Mouse (Mus musculus): Measurements from ENCODE around the gene Npdc1. TPM values are rescaled to one million over a fixed set of nuclear protein-coding genes. Genes with fewer than 3 reads are reported as not detected.

The Npdc1 gene
- total RNA-seq, 2 experiments from 2014 or later = 14.9 to 16.9 TPM

GRCm38 (mm10) chr2:25426721-25427191 lies 27.6 kb downstream of the Npdc1 start:
- peak; percentile 77 for TF ChIP-seq CTCF (IDR thresholded peaks at IDR 0.05)
- peak; percentile 77 for DNase-seq
- Histone ChIP-seq H3K27ac (peak overlapping the region; percentile 44; the same call in 1 of the 2 replicates), H3K4me3 (no peak overlapping the region)
- intact Hi-C loops (cut with DNase I) = loop anchor here (2.0 kb wide), 1 partner anchor 50 kb away; no protein-coding TSS in a partner anchor

GRCm38 (mm10) chr2:25427256-25427655 lies 28.1 kb downstream of the Npdc1 start:
- intact Hi-C loops (cut with DNase I) = loop anchor here (2.0 kb wide), 1 partner anchor 50 kb away; no protein-coding TSS in a partner anchor
- no peak for TF ChIP-seq CTCF (IDR thresholded peaks at IDR 0.05)
- Histone ChIP-seq H3K4me3 (no peak overlapping the region), H3K27ac (no peak overlapping the region)
- DNase-seq = peak; percentile 13

GRCm38 (mm10) chr2:25428442-25429236 lies 29.5 kb downstream of the Npdc1 start, which contains the start of gene Abca2:
Abca2 (plus strand) TSS chr2:25428703.
- Histone ChIP-seq H3K4me3 (peak within 1 kb of the TSS; percentile 95), H3K27ac (peak within 1 kb of the TSS; percentile 87)
- TF ChIP-seq CTCF (IDR thresholded peaks at IDR 0.05) = no peak; the same call in 1 of the 2 replicates
- DNase-seq = peak; percentile 97
- intact Hi-C loops (cut with DNase I) = no loop called here

GRCm38 (mm10) chr2:25429435-25430180 lies 30.5 kb downstream of the Npdc1 start:
- H3K4me3 ChIP-seq = peak overlapping the region; percentile 95
- DNase-seq = peak; percentile 30
- TF ChIP-seq CTCF (IDR thresholded peaks at IDR 0.05) = no peak
- no peak overlapping the region; the same call in 1 of the 2 replicates for H3K27ac ChIP-seq
- intact Hi-C loops (cut with DNase I) = no loop called here

DNA sequence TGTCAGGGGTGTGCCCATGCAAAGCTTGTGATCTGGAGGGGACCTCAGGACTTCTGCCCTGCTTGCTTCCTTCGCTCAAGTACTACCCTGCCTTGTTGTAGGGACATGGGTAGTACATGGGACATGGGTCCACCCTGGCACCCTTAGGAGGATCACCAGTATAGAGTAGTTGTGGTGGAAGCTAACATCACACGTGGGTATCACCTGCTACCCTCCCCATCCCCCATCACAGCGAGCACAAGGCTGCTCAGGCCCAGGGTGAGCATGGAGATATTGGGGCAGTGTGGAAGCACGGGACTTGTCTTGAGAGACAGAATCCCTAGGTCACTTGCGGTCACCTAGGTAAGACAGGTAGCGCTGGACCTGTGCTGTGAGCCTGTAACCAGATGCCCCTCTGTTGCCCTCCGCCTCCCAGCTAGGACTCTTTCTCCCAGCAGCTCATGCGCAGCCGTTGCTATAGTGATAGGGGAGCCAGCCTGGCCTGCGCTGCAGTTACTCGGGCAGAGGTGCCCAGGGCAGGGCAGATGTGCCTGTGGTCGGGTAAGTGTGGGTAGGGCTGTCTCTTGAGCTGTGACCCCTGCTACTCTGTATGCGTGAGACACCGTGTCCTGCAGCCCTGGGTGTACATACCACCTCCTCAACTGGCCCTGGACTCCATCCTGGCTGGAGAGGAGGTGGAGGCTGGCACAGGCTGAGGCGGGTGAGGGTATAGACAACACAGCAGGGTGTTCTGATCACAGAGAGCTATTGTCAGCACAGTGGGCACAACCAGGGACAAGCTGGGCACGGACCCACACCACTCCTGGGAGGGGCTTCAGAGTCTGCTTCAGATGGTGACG lies 31.5 kb downstream of the Npdc1 start:
- DNase-seq = peak; percentile 13
- no peak overlapping the region for H3K27ac ChIP-seq
- no peak overlapping the region for H3K4me3 ChIP-seq
- TF ChIP-seq CTCF (IDR thresholded peaks at IDR 0.05) = no peak
- intact Hi-C loops (cut with DNase I) = no loop called here

DNA sequence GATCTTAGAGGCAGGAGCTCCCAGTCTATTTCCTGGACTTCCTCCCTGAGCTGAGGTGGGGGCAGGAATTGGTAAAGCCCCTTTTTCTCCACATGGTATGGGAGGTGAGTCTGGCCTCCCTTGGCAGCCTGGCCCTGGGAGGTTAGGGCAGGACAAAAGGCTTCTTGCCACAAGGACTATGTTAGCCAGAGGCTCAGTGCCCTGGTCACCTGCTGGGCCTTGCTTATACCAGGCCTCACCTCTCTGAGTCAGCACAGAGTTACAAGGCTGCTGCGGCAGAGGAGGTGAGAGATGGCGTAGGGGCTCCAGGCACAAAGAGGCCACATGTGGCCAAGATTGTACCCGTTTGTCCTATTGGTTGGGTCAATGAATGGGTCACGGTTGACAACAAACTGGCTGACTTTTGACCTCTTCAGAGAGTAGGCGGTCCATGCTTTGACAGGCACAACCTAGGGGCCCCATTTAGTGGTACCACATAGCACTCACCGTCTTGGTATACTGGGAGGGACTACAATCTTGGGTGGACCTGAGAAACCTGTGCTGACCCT lies 32.2 kb downstream of the Npdc1 start:
- intact Hi-C loops (cut with DNase I) = no loop called here
- peak; percentile 14 for DNase-seq
- TF ChIP-seq CTCF (IDR thresholded peaks at IDR 0.05) = no peak
- H3K4me3 ChIP-seq = no peak overlapping the region
- no peak overlapping the region for H3K27ac ChIP-seq

DNA sequence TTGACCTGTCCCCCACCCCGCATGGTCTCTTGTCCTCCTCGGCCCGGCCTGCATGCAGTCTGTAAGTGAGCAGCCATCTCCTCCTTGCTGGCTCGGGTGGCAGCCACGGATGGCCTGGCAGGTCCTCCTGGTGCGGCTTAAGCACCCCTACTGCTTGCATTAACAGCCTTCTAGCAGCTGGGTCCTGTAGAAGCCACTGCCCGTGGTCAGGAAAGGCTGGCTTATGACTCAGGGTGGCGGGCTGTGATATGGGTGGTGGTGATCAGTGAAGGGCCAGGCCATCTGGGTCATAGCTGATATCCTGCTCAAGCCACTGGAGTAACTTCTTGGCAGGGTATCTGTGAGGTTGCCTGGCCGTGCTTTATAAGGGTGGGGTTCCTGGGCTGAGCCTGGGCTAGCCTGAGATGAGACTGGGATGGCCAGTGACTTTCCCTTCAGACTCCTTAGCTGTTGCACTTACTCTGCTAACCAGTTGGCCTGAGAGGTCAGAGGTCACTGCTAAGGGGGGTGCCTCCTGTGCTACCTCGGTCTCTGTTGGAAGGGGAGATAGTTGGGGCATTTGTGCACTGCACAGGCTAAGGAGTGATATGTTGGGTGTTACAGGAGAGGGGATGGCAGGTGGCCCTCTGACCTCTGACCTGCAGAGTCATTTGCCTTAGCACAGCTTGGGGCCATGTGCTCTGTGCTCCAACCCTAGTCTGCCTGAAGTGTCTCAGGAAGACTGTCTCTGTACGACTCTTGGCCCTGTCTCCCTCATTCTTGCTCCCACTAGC lies 33.4 kb downstream of the Npdc1 start:
- Histone ChIP-seq H3K4me3 (no peak overlapping the region), H3K27ac (no peak overlapping the region)
- DNase-seq = peak; percentile 18
- no peak for TF ChIP-seq CTCF (IDR thresholded peaks at IDR 0.05)
- intact Hi-C loops (cut with DNase I) = no loop called here

- H3K4me3 ChIP-seq = no peak overlapping the region
- intact Hi-C loops (cut with DNase I) = no loop called here
- peak; percentile 14 for DNase-seq
- H3K27ac ChIP-seq = no peak overlapping the region
- no peak for TF ChIP-seq CTCF (IDR thresholded peaks at IDR 0.05)
Observed at GRCm38 (mm10) chr2:25433101-25433500, 34.0 kb downstream of the Npdc1 start.

GRCm38 (mm10) chr2:25434292-25434691 lies 35.1 kb downstream of the Npdc1 start:
- H3K4me3 ChIP-seq = no peak overlapping the region
- TF ChIP-seq CTCF (IDR thresholded peaks at IDR 0.05) = no peak
- H3K27ac ChIP-seq = no peak overlapping the region
- intact Hi-C loops (cut with DNase I) = no loop called here
- peak; percentile 10 for DNase-seq

DNA sequence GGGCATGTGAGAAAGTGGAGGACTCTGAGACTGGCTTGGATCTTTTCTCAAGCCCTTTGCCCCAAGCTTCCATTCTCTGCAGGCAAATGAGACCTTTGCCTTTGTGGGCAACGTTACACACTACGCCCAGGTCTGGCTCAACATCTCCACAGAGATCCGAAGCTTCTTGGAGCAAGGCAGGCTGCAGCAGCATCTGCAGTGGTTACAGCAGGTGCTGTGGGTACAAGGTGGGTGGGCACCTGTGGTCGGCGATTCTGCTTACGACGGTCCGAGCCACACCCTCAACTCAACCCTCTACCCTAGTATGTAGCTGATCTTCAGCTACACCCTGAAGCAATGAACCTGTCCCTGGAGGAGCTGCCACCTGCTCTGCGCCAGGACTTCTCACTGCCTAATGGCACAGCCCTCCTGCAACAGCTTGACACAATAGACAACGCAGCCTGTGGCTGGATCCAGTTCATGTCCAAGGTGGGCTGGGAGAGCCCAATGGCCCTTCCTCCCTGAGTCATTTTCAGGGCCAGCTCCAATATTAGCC lies 37.2 kb downstream of the Npdc1 start:
- intact Hi-C loops (cut with DNase I) = no loop called here
- Histone ChIP-seq H3K27ac (no peak overlapping the region), H3K4me3 (no peak overlapping the region)
- DNase-seq = no peak
- no peak for TF ChIP-seq CTCF (IDR thresholded peaks at IDR 0.05)

DNA sequence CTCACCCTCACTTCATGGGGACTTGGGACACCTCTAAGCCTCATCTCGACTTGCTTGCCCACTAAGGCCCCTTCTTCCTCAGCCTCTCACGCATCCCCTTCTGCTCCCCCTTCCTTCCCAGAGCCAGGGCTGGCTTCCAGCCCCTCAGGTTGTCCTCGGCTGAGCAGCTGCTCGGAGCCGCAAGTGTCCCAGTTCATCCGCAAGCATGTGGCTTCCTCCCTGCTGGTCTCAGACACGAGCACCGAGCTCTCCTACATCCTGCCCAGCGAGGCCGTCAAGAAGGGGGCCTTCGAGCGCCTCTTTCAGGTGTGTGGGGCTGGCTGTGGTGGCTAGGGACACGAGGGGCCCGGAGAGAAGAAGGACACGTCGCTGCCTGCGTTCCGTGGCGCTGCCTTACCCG lies 41.9 kb downstream of the Npdc1 start:
- Histone ChIP-seq H3K27ac (no peak overlapping the region), H3K4me3 (no peak overlapping the region)
- no peak for TF ChIP-seq CTCF (IDR thresholded peaks at IDR 0.05)
- DNase-seq = peak; percentile 14
- intact Hi-C loops (cut with DNase I) = no loop called here

All from gastrocnemius, adult 2 months (tissue).